Mouse (Mus musculus): ENCODE measurements around the gene Popdc2.

DNA sequence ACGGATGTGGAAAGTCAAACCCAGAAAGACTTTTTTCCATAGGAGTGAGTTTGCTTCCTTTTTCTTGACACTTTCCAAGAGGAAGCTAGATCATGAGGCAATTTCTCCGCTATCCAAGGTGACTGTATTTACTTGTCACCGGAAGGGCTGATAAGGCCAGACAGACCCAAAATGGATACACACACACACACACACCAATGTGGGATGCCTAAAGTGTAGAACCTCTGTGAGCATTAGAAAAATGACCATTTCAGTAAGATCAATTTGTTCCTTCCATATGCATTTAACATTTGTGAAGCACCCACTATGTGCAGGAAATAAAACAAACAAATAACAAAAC is 1.2 kb downstream of the Popdc2 start:
- no peak for TF ChIP-seq CTCF (IDR thresholded peaks at IDR 0.05; ENCODE audit: low read depth, low read length)
- TF ChIP-seq POLR2A (IDR thresholded peaks at IDR 0.05; ENCODE audit: extremely low read depth, insufficient read depth, low read length) = no peak
